21 mouse cellular contexts compared by ENCODE assay signal in genomic region chr17:25943769-25944168, GRCm38 (mm10). TPM values are rescaled to one million over a fixed set of nuclear protein-coding genes. Genes with fewer than 3 reads are reported as not detected.
A peak's percentile ranks its signal among the peaks of the same experiment; 100 is the strongest.
DNase-seq lines count a peak whose midpoint lies in the region; ATAC-seq and TF ChIP-seq lines count a peak whose summit lies in the region.
"Had no signal": no experiment of that assay in that cellular context is flagged by ENCODE, and none has a peak within 500 bp of the region (broad histone marks: within the 10 kb centered on the region; RNA-seq: fewer than 3 reads in every experiment).

No protein-coding gene starts in this region.

- no peak overlapping the region for H3K9ac ChIP-seq in forebrain, embryonic 12.5 days
- peak overlapping the region; percentile 61 for H3K9ac ChIP-seq in liver, embryonic 11.5 days (ENCODE audit: low read depth, low read length)
- peak overlapping the region; percentile 74 for H3K9ac ChIP-seq in liver, embryonic 16.5 days (ENCODE audit: low read depth, low read length)
- H3K9ac ChIP-seq: forebrain, embryonic 15.5 days; hindbrain, embryonic 14.5 days had no signal

- no peak overlapping the region for H3K4me2 ChIP-seq in forebrain, embryonic 12.5 days
- peak overlapping the region; percentile 79 for H3K4me2 ChIP-seq in liver, embryonic 11.5 days
- peak overlapping the region; percentile 76 for H3K4me2 ChIP-seq in liver, embryonic 16.5 days (ENCODE audit: low read depth, low read length)
- H3K4me2 ChIP-seq: forebrain, embryonic 15.5 days; hindbrain, embryonic 14.5 days; midbrain, embryonic 11.5 days had no signal

- ATAC-seq in forebrain, embryonic 12.5 days (ENCODE audit: low FRiP score), result no peak
- ATAC-seq in liver, embryonic 11.5 days (replicated peaks; ENCODE audit: low FRiP score), result no peak
- ATAC-seq in liver, embryonic 16.5 days (ENCODE audit: low read depth), result no peak
- ATAC-seq: forebrain, embryonic 15.5 days; intestine, postnatal 0 days had no signal

- H3K36me3 ChIP-seq in forebrain, embryonic 10.5 days (replicated peaks), result peaks cover 7% of the 10 kb centered on the region
- H3K36me3 ChIP-seq in forebrain, embryonic 12.5 days (replicated peaks), result no peaks in the 10 kb centered on the region
- H3K36me3 ChIP-seq in liver, embryonic 11.5 days (ENCODE audit: control insufficient read depth, insufficient read depth, low read length), result peaks cover 7% of the 10 kb centered on the region
- peaks cover 15% of the 10 kb centered on the region for H3K36me3 ChIP-seq in liver, embryonic 16.5 days (ENCODE audit: control insufficient read depth, insufficient read depth)
- H3K36me3 ChIP-seq: forebrain, embryonic 15.5 days had no signal

- no peak for TF ChIP-seq POLR2A in bone marrow, adult 2 months (IDR thresholded peaks at IDR 0.05; ENCODE audit: borderline replicate concordance, control insufficient read depth, low read depth, low read length)

- H3K4me1 ChIP-seq in forebrain, embryonic 10.5 days, result peaks cover 57% of the 10 kb centered on the region
- peaks cover 14% of the 10 kb centered on the region for H3K4me1 ChIP-seq in forebrain, embryonic 12.5 days
- H3K4me1 ChIP-seq in liver, embryonic 11.5 days (replicated peaks; ENCODE audit: control insufficient read depth, insufficient read depth, low read length), result peaks cover 55% of the 10 kb centered on the region
- peaks cover 4% of the 10 kb centered on the region; the same call in 1 of the 2 replicates for H3K4me1 ChIP-seq in bone marrow, adult 2 months (ENCODE audit: control insufficient read depth, insufficient read depth, low read length)
- H3K4me1 ChIP-seq in liver, embryonic 16.5 days (ENCODE audit: control insufficient read depth, low read depth, low read length), result peaks cover 72% of the 10 kb centered on the region

- no peak for DNase-seq in forebrain, embryonic 10.5 days (ENCODE audit: extremely low spot score, low spot score)
- no peak for DNase-seq in liver, embryonic 11.5 days (ENCODE audit: low spot score)
- DNase-seq in liver, result no peak
- no peak for DNase-seq in left cerebral cortex, adult 9 months (ENCODE audit: low spot score in 2 of 2)
- DNase-seq in left cerebral cortex, postnatal 4 days, result no peak
- DNase-seq: cerebellum, postnatal 10 days; kidney, postnatal 10 days; lung, adult 18-20 months; lung, postnatal 4 days; thymus, adult 18-20 months had no signal

- no peak for TF ChIP-seq CTCF in bone marrow, adult 2 months (IDR thresholded peaks at IDR 0.05; ENCODE audit: control insufficient read depth, insufficient read depth, low read length)

- intact Hi-C loops in left cerebral cortex, postnatal 4 days (cut with DNase I), result no loop called here

- peak overlapping the region; percentile 94; the same call in 1 of the 2 replicates for H3K4me3 ChIP-seq in forebrain, embryonic 10.5 days
- no peak overlapping the region for H3K4me3 ChIP-seq in forebrain, embryonic 12.5 days (replicated peaks)
- H3K4me3 ChIP-seq in liver, embryonic 11.5 days (ENCODE audit: low read depth, low read length), result peak overlapping the region; percentile 78
- peak overlapping the region; percentile 12 for H3K4me3 ChIP-seq in bone marrow, adult 2 months (replicated peaks; ENCODE audit: control insufficient read depth, low read depth, low read length)
- H3K4me3 ChIP-seq in liver, embryonic 16.5 days (ENCODE audit: low read depth, low read length), result peak overlapping the region; percentile 96
- H3K4me3 ChIP-seq: forebrain, embryonic 15.5 days had no signal

- H3K27ac ChIP-seq in forebrain, embryonic 10.5 days, result peak overlapping the region; percentile 97
- no peak overlapping the region; the same call in 1 of the 2 replicates for H3K27ac ChIP-seq in forebrain, embryonic 12.5 days
- peak overlapping the region; percentile 93 for H3K27ac ChIP-seq in liver, embryonic 11.5 days (ENCODE audit: low read depth, low read length)
- peak overlapping the region; percentile 87 for H3K27ac ChIP-seq in bone marrow, adult 2 months (ENCODE audit: control insufficient read depth, insufficient read depth, low read depth, low read length, poor library complexity)
- H3K27ac ChIP-seq in liver, embryonic 16.5 days (ENCODE audit: low read length), result peak overlapping the region; percentile 99
- H3K27ac ChIP-seq: forebrain, embryonic 15.5 days; hindbrain, embryonic 14.5 days had no signal

- no peaks in the 10 kb centered on the region for H3K9me3 ChIP-seq in forebrain, embryonic 10.5 days
- no peaks in the 10 kb centered on the region for H3K9me3 ChIP-seq in forebrain, embryonic 12.5 days
- no peaks in the 10 kb centered on the region for H3K9me3 ChIP-seq in liver, embryonic 11.5 days (ENCODE audit: control insufficient read depth, low read length)
- no peaks in the 10 kb centered on the region for H3K9me3 ChIP-seq in liver, embryonic 16.5 days (replicated peaks; ENCODE audit: control insufficient read depth, low read length)
- H3K9me3 ChIP-seq: forebrain, embryonic 15.5 days had no signal

- 80% methylated on average over 9 of the region's 9 CpGs for WGBS in forebrain, embryonic 10.5 days
- WGBS in forebrain, embryonic 12.5 days, result 80% methylated on average over 9 of the region's 9 CpGs
- 68% methylated on average over 9 of the region's 9 CpGs for WGBS in liver, embryonic 11.5 days
- WGBS in bone marrow, adult 2 months, result 90% methylated on average over 9 of the region's 9 CpGs
- WGBS in liver, embryonic 16.5 days (ENCODE audit: insufficient replicate concordance), result 66% methylated on average over 9 of the region's 9 CpGs

- H3K27me3 ChIP-seq in forebrain, embryonic 10.5 days (ENCODE audit: poor library complexity, severe bottlenecking), result peaks cover 7% of the 10 kb centered on the region; the same call in 1 of the 2 replicates
- peaks cover 18% of the 10 kb centered on the region; the same call in 1 of the 2 replicates for H3K27me3 ChIP-seq in forebrain, embryonic 12.5 days
- no peaks in the 10 kb centered on the region for H3K27me3 ChIP-seq in liver, embryonic 11.5 days (replicated peaks; ENCODE audit: control insufficient read depth, insufficient read depth, low read length)
- no peaks in the 10 kb centered on the region for H3K27me3 ChIP-seq in liver, embryonic 16.5 days (ENCODE audit: control insufficient read depth, insufficient read depth, low read depth, low read length)
- H3K27me3 ChIP-seq: forebrain, embryonic 15.5 days had no signal

RNA-seq across cellular contexts. Expression of gene Pigq, which starts 1.0 kb away (rescaled TPM):
- 68.4 and 75.6 TPM in 2 replicates for polyA plus RNA-seq in forebrain, embryonic 10.5 days (2016; fragmentation: Nextera tagmentation; extraction: Ambion mirVana)
- polyA plus RNA-seq in forebrain, embryonic 12.5 days (2016; fragmentation: Nextera tagmentation; extraction: Ambion mirVana), result 51.4 and 53.0 TPM in 2 replicates
- 137 and 139 TPM in 2 replicates for polyA plus RNA-seq in liver, embryonic 11.5 days (2014; fragmentation: Nextera tagmentation; extraction: Ambion mirVana)
- polyA plus RNA-seq in bone marrow, adult 2 months (2011; ENCODE audit: insufficient read depth, insufficient read length, low replicate concordance, missing spikeins), result 241 and 296 TPM in 2 replicates
- polyA plus RNA-seq in liver, embryonic 16.5 days (2015; fragmentation: Nextera tagmentation; extraction: Ambion mirVana), result 147 and 154 TPM in 2 replicates
- total RNA-seq in left cerebral cortex, postnatal 4 days (2021), result 100 to 1,000 TPM in 1 of 2 experiments, 10 to 100 TPM in 1; 87.1 to 104 TPM

RNA-seq across cellular contexts. Expression of gene Nhlrc4, which starts 1.0 kb away (rescaled TPM):
- 0.89 TPM in 1 of 2 replicates, not detected in the other for polyA plus RNA-seq in forebrain, embryonic 10.5 days (2016; fragmentation: Nextera tagmentation; extraction: Ambion mirVana)
- 0.09 and 0.72 TPM in 2 replicates for polyA plus RNA-seq in forebrain, embryonic 12.5 days (2016; fragmentation: Nextera tagmentation; extraction: Ambion mirVana)
- polyA plus RNA-seq in liver, embryonic 11.5 days (2014; fragmentation: Nextera tagmentation; extraction: Ambion mirVana), result 0.85 and 1.4 TPM in 2 replicates
- polyA plus RNA-seq in bone marrow, adult 2 months (2011; ENCODE audit: insufficient read depth, insufficient read length, low replicate concordance, missing spikeins), result 3.8 and 6.8 TPM in 2 replicates
- polyA plus RNA-seq in liver, embryonic 16.5 days (2015; fragmentation: Nextera tagmentation; extraction: Ambion mirVana), result 6.8 and 7.8 TPM in 2 replicates
- total RNA-seq in left cerebral cortex, postnatal 4 days (2021), result not detected
- total RNA-seq: gastrocnemius, postnatal 4 days; left cerebral cortex, postnatal 25 days had no signal
- polyA plus RNA-seq: forebrain, embryonic 15.5 days; hindbrain, embryonic 14.5 days; intestine, postnatal 0 days; neural tube, embryonic 14.5 days had no signal

RNA-seq across cellular contexts. Expression of gene A930017K11Rik, which starts 8.6 kb away (rescaled TPM):
- 0.09 and 0.14 TPM in 2 replicates for polyA plus RNA-seq in forebrain, embryonic 10.5 days (2016; fragmentation: Nextera tagmentation; extraction: Ambion mirVana)
- 0.08 and 0.13 TPM in 2 replicates for polyA plus RNA-seq in forebrain, embryonic 12.5 days (2016; fragmentation: Nextera tagmentation; extraction: Ambion mirVana)
- 0.68 and 0.85 TPM in 2 replicates for polyA plus RNA-seq in liver, embryonic 11.5 days (2014; fragmentation: Nextera tagmentation; extraction: Ambion mirVana)
- not detected in 2 replicates for polyA plus RNA-seq in bone marrow, adult 2 months (2011; ENCODE audit: insufficient read depth, insufficient read length, low replicate concordance, missing spikeins)
- 0.13 and 0.16 TPM in 2 replicates for polyA plus RNA-seq in liver, embryonic 16.5 days (2015; fragmentation: Nextera tagmentation; extraction: Ambion mirVana)
- total RNA-seq in left cerebral cortex, postnatal 4 days (2021), result not detected
- total RNA-seq: gastrocnemius, postnatal 4 days had no signal
- polyA plus RNA-seq: heart, embryonic 16.5 days; midbrain, embryonic 11.5 days had no signal

RNA-seq across cellular contexts. Expression of gene Rab40c, which starts 24.2 kb away (rescaled TPM):
- 29.4 and 30.9 TPM in 2 replicates for polyA plus RNA-seq in forebrain, embryonic 10.5 days (2016; fragmentation: Nextera tagmentation; extraction: Ambion mirVana)
- polyA plus RNA-seq in forebrain, embryonic 12.5 days (2016; fragmentation: Nextera tagmentation; extraction: Ambion mirVana), result 35.1 and 36.5 TPM in 2 replicates
- polyA plus RNA-seq in liver, embryonic 11.5 days (2014; fragmentation: Nextera tagmentation; extraction: Ambion mirVana), result 9.9 and 10.7 TPM in 2 replicates
- polyA plus RNA-seq in bone marrow, adult 2 months (2011; ENCODE audit: insufficient read depth, insufficient read length, low replicate concordance, missing spikeins), result 5.0 and 6.9 TPM in 2 replicates
- polyA plus RNA-seq in liver, embryonic 16.5 days (2015; fragmentation: Nextera tagmentation; extraction: Ambion mirVana), result 6.2 and 7.0 TPM in 2 replicates
- total RNA-seq in left cerebral cortex, postnatal 4 days (2021), result 10 to 100 TPM; 47.0 to 47.2 TPM

RNA-seq across cellular contexts. Expression of gene Capn15, which starts 41.8 kb away (rescaled TPM):
- 31.8 and 37.0 TPM in 2 replicates for polyA plus RNA-seq in forebrain, embryonic 10.5 days (2016; fragmentation: Nextera tagmentation; extraction: Ambion mirVana)
- polyA plus RNA-seq in forebrain, embryonic 12.5 days (2016; fragmentation: Nextera tagmentation; extraction: Ambion mirVana), result 30.6 and 31.7 TPM in 2 replicates
- polyA plus RNA-seq in liver, embryonic 11.5 days (2014; fragmentation: Nextera tagmentation; extraction: Ambion mirVana), result 23.0 and 27.4 TPM in 2 replicates
- polyA plus RNA-seq in bone marrow, adult 2 months (2011; ENCODE audit: insufficient read depth, insufficient read length, low replicate concordance, missing spikeins), result 11.7 and 18.2 TPM in 2 replicates
- polyA plus RNA-seq in liver, embryonic 16.5 days (2015; fragmentation: Nextera tagmentation; extraction: Ambion mirVana), result 8.0 and 9.9 TPM in 2 replicates
- total RNA-seq in left cerebral cortex, postnatal 4 days (2021), result 10 to 100 TPM; 42.2 to 45.9 TPM
